Comparison of ENCODE assay signal across 11 mouse cellular contexts in genomic region chr14:46539466-46540187, GRCm38 (mm10).
DNase-seq lines count a peak whose midpoint lies in the region; ATAC-seq and TF ChIP-seq lines count a peak whose summit lies in the region.
"Had no signal": no experiment of that assay in that cellular context is flagged by ENCODE, and none has a peak within 500 bp of the region (broad histone marks: within the 10 kb centered on the region; RNA-seq: fewer than 3 reads in every experiment).

No protein-coding gene starts in this region.

- no peaks in the 10 kb centered on the region for H3K36me3 ChIP-seq in heart, embryonic 13.5 days
- no peaks in the 10 kb centered on the region for H3K36me3 ChIP-seq in intestine, embryonic 16.5 days (ENCODE audit: control insufficient read depth, insufficient read depth, low read length)
- H3K36me3 ChIP-seq: limb, embryonic 15.5 days had no signal

- H3K4me3 ChIP-seq in heart, embryonic 13.5 days, result no peak overlapping the region
- H3K4me3 ChIP-seq in bone marrow, adult 2 months (replicated peaks; ENCODE audit: control insufficient read depth, low read depth, low read length), result no peak overlapping the region
- no peak overlapping the region for H3K4me3 ChIP-seq in intestine, embryonic 16.5 days (ENCODE audit: low read length)
- H3K4me3 ChIP-seq in left cerebral cortex, adult 2 months, result no peak overlapping the region
- H3K4me3 ChIP-seq: limb, embryonic 15.5 days had no signal

- H3K27ac ChIP-seq in heart, embryonic 13.5 days (replicated peaks), result no peak overlapping the region
- H3K27ac ChIP-seq in bone marrow, adult 2 months (ENCODE audit: control insufficient read depth, insufficient read depth, low read depth, low read length, poor library complexity), result no peak overlapping the region
- no peak overlapping the region for H3K27ac ChIP-seq in intestine, embryonic 16.5 days (ENCODE audit: low read length)
- no peak overlapping the region for H3K27ac ChIP-seq in left cerebral cortex, adult 2 months
- H3K27ac ChIP-seq: limb, embryonic 15.5 days had no signal

- H3K4me2 ChIP-seq in heart, embryonic 13.5 days, result no peak overlapping the region
- H3K4me2 ChIP-seq in intestine, embryonic 16.5 days (ENCODE audit: low read depth, low read length), result no peak overlapping the region
- H3K4me2 ChIP-seq: limb, embryonic 15.5 days had no signal

- no peak overlapping the region for H3K9ac ChIP-seq in heart, embryonic 13.5 days
- no peak overlapping the region for H3K9ac ChIP-seq in intestine, embryonic 16.5 days (ENCODE audit: low read depth, low read length)
- H3K9ac ChIP-seq: forebrain, postnatal 0 days; limb, embryonic 15.5 days had no signal

- H3K4me1 ChIP-seq in heart, embryonic 13.5 days, result 0 out of 2 replicates have a peak, but pooled peaks cover 5% of the 10 kb centered on the region
- H3K4me1 ChIP-seq in bone marrow, adult 2 months (ENCODE audit: control insufficient read depth, insufficient read depth, low read length), result no peaks in the 10 kb centered on the region; the same call in 1 of the 2 replicates
- no peaks in the 10 kb centered on the region for H3K4me1 ChIP-seq in intestine, embryonic 16.5 days (ENCODE audit: control insufficient read depth, insufficient read depth, low read length)
- H3K4me1 ChIP-seq: limb, embryonic 15.5 days had no signal

- H3K27me3 ChIP-seq in heart, embryonic 13.5 days (replicated peaks), result 0 out of 2 replicates have a peak, but pooled peaks cover 3% of the 10 kb centered on the region
- no peaks in the 10 kb centered on the region for H3K27me3 ChIP-seq in intestine, embryonic 16.5 days (replicated peaks; ENCODE audit: control insufficient read depth, insufficient read depth, low read length)
- H3K27me3 ChIP-seq: limb, embryonic 15.5 days had no signal

- H3K9me3 ChIP-seq in heart, embryonic 13.5 days, result no peaks in the 10 kb centered on the region; the same call in none of the 2 replicates
- 0 out of 2 replicates have a peak, but pooled peaks cover 4% of the 10 kb centered on the region for H3K9me3 ChIP-seq in intestine, embryonic 16.5 days (ENCODE audit: control insufficient read depth, low read length)
- H3K9me3 ChIP-seq: limb, embryonic 15.5 days had no signal

- no peak for TF ChIP-seq POLR2A in bone marrow, adult 2 months (IDR thresholded peaks at IDR 0.05; ENCODE audit: borderline replicate concordance, control insufficient read depth, low read depth, low read length)

- peak; percentile 26; the same call in 1 of the 2 replicates for TF ChIP-seq CTCF in bone marrow, adult 2 months (IDR thresholded peaks at IDR 0.05; ENCODE audit: control insufficient read depth, insufficient read depth, low read length)
- TF ChIP-seq CTCF in left cerebral cortex, adult 2 months (IDR thresholded peaks at IDR 0.05), result no peak

- no peak for DNase-seq in heart, postnatal 14 days
- DNase-seq in spleen, postnatal 10 days (ENCODE audit: low spot score in 2 of 2), result peak; percentile 19 to 67
- DNase-seq in left cerebral cortex, adult 2 months (ENCODE audit: extremely low spot score in 1 of 2, low spot score in 2 of 2), result no peak
- DNase-seq in urinary bladder, adult 18-20 months (ENCODE audit: low spot score in 2 of 2), result no peak
- no peak for DNase-seq in kidney, postnatal 4 days
- DNase-seq: forebrain, postnatal 0 days had no signal

- intact Hi-C loops in heart, postnatal 14 days (cut with DNase I), result no loop called here
- intact Hi-C loops in left cerebral cortex, adult 2 months (cut with DNase I), result no loop called here

- 60% methylated on average over 6 of the region's 6 CpGs for WGBS in heart, embryonic 13.5 days
- WGBS in bone marrow, adult 2 months, result 65% methylated on average over 6 of the region's 6 CpGs
- 70% methylated on average over 6 of the region's 6 CpGs for WGBS in intestine, embryonic 16.5 days

- ATAC-seq in heart, embryonic 13.5 days (ENCODE audit: extremely low read depth, insufficient number of reproducible peaks, low FRiP score, low TSS enrichment), result peak; percentile 82
- peak; percentile 99 for ATAC-seq in intestine, embryonic 16.5 days
- ATAC-seq: forebrain, postnatal 0 days; inflammation-experienced regulatory T-cells, adult 6 months had no signal

Comparison
In these comparisons a context has a peak if more than half of its experiments do, and no peak if none do; other contexts are left out.
1. DNase-seq: peak in spleen, postnatal 10 days (2 of 2); none in heart, postnatal 14 days (0 of 2), left cerebral cortex, adult 2 months (0 of 2), urinary bladder, adult 18-20 months (0 of 2) and kidney, postnatal 4 days (0 of 2).